Mouse (Mus musculus) heart, embryonic 14.5 days (tissue): ENCODE data around the gene Tgoln1. TPM values are rescaled to one million over a fixed set of nuclear protein-coding genes. Genes with fewer than 3 reads are reported as not detected.

Experiments
- ATAC-seq: fragments of 200-750 bp; cut with Nextera tagmentation; 2 replicates; pipeline ENCODE4 v1.8.0; 2017; ENCODE audit warnings: low read depth, moderate TSS enrichment; ENCODE audit not compliant: insufficient number of reproducible peaks, insufficient read depth, low FRiP score
- H3K27ac ChIP-seq, 2 experiments: fragments of 200-500 bp in 1 of 2; fragments of 300-500 bp in 1 of 2; sonication (generic) in 1 of 2; replicated peaks in 1 of 2; 2 replicates each; pipeline ENCODE4 v1.5.1; 2012 to 2014; ENCODE audit warnings: low read depth in 2 of 2, low read length in 2 of 2, control low read depth in 1 of 2, mild to moderate bottlenecking in 1 of 2, mixed read lengths in 1 of 2; ENCODE audit not compliant: control insufficient read depth in 1 of 2, insufficient read depth in 1 of 2
- H3K27me3 ChIP-seq: fragments of 300-500 bp; sonication (generic); 2 replicates; pipeline ENCODE4 v1.6.1; 2014; ENCODE audit warnings: mild to moderate bottlenecking, low read length, control low read depth; ENCODE audit not compliant: control insufficient read depth, insufficient read depth
- H3K36me3 ChIP-seq: fragments of 300-500 bp; sonication (generic); 2 replicates; pipeline ENCODE4 v1.6.1; 2014; ENCODE audit warnings: mild to moderate bottlenecking, control low read depth, low read length, mixed read lengths; ENCODE audit not compliant: control insufficient read depth, insufficient read depth
- H3K4me1 ChIP-seq, 2 experiments: fragments of 200-500 bp in 1 of 2; fragments of 300-500 bp in 1 of 2; sonication (generic) in 1 of 2; 2 replicates each; pipeline ENCODE4 v1.6.1; 2012 to 2014; ENCODE audit warnings: low read length in 2 of 2, control low read depth in 1 of 2, mixed read lengths in 1 of 2; ENCODE audit not compliant: control insufficient read depth in 2 of 2, insufficient read depth in 2 of 2
- H3K4me2 ChIP-seq: fragments of 300-500 bp; sonication (generic); 2 replicates; pipeline ENCODE4 v1.6.1; 2014; ENCODE audit warnings: mild to moderate bottlenecking, low read length
- H3K4me3 ChIP-seq, 2 experiments: fragments of 200-500 bp in 1 of 2; fragments of 300-500 bp in 1 of 2; sonication (generic) in 1 of 2; 2 replicates each; pipeline ENCODE4 v1.5.1; 2012 to 2014; ENCODE audit warnings: low read length in 2 of 2, mild to moderate bottlenecking in 2 of 2, control low read depth in 1 of 2, low read depth in 1 of 2, moderate library complexity in 1 of 2; ENCODE audit not compliant: control insufficient read depth in 1 of 2, insufficient read depth in 1 of 2
- H3K9ac ChIP-seq: fragments of 300-500 bp; sonication (generic); 2 replicates; pipeline ENCODE4 v1.6.1; 2014; ENCODE audit warnings: mild to moderate bottlenecking, low read length
- H3K9me3 ChIP-seq: fragments of 300-500 bp; sonication (generic); 2 replicates; pipeline ENCODE4 v1.6.1; 2016; ENCODE audit warnings: low read length, control low read depth; ENCODE audit not compliant: control insufficient read depth
- WGBS: fragments of 180-500 bp; shearing (Covaris S2); extraction: QIAGEN DNeasy Blood & Tissue Kit; methylation state at CpG from one replicate; pipeline ENCODE4 v1.1.7; 2014; 5-methylcytosine and 5-hydroxymethylcytosine counted together
- polyA plus RNA-seq: library from polyadenylated mRNA; unstranded; fragments of >200 nt; fragmentation: Nextera tagmentation; extraction: Ambion mirVana; gene quantifications from 2 replicates; pipeline ENCODE4 v1.2.1, GENCODE M21; 2014

Tgoln1 gene
- polyA plus RNA-seq, 1 experiment from 2014 or later = 27.9 TPM

DNA sequence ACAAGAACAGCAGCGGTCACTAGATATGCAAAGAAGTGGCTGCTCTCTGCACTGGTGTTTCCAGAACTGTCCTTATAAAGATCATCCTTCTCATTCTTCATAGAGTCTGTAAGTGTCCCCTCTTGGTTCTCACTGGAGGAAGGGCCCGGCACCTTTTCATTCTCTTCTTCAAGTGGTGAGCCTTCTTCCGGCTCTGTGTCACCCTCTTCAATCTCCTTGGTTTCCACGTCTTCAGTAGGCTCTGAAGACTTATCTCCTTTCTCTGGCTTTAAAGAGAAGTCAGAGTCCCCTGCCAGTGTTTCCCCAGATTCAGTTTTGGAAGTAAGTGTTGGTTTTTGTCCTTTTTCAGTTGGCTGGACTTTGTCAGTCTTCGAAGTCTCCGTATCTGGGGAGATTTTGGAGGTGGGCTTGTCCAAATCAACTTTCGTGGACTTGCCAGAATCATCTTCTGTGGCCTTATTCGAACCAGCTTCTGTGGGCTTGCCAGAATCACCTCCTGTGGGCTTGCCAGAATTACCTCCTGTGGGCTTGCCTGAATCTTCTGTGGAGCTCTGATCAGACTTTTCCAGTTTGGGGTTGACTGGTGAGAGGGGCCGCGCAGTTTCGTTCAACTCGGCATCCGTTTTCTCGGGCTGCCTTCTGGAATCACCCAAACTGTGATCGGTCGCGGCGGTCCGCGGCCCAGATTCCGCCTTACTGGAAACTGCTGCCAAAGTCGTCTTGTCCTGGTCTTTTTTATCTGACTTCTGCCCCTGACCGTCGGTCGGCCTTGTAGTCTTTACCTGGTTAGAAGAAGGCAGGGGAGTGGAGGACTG, 1.0 kb downstream of the Tgoln1 start:
- peak overlapping the region; percentile 75 to 85 for H3K4me3 ChIP-seq
- H3K4me1 ChIP-seq = peaks cover 7 to 25% of the 10 kb centered on the region in 2 experiments
- 19% methylated on average over 25 of the region's 25 CpGs for WGBS
- no peaks in the 10 kb centered on the region for H3K27me3 ChIP-seq
- H3K4me2 ChIP-seq = peak overlapping the region; percentile 89
- H3K9me3 ChIP-seq = no peaks in the 10 kb centered on the region
- no peak for ATAC-seq
- H3K27ac ChIP-seq = peak overlapping the region in 1 of 2 experiments; percentile 88; a peak in 1 of 4 replicates
- peak overlapping the region; percentile 85 for H3K9ac ChIP-seq
- peaks cover 35% of the 10 kb centered on the region for H3K36me3 ChIP-seq

DNA sequence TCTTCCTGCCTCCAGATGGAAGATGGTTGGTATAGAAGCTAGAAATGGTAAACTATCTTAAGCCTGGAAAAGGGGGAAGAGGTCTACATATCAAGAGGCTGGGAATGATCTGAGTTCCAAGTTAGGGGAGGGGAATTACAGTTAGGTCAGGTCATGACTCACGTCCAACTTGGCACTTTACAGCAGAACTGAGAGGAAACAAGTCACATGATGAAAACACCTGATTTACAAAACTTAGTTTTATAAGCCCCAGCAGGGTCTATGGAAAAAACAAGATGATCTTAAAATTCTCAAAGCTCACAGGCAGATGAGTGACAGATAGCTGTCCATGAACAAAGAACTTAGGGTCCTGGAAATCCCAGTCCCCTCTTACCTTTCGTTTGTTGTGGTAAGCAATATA, 1.6 kb downstream of the Tgoln1 start:
- Histone ChIP-seq H3K27me3 (no peaks in the 10 kb centered on the region), H3K27ac (no peak overlapping the region), H3K4me3 (peak overlapping the region; percentile 75 to 85; a peak in 3 of 4 replicates), H3K4me1 (peaks cover 7 to 28% of the 10 kb centered on the region in 2 experiments), H3K9ac (peak overlapping the region; percentile 85), H3K4me2 (peak overlapping the region; percentile 89), H3K36me3 (peaks cover 41% of the 10 kb centered on the region), H3K9me3 (no peaks in the 10 kb centered on the region)
- 53% methylated on average over 2 of the region's 2 CpGs for WGBS
- no peak for ATAC-seq

DNA sequence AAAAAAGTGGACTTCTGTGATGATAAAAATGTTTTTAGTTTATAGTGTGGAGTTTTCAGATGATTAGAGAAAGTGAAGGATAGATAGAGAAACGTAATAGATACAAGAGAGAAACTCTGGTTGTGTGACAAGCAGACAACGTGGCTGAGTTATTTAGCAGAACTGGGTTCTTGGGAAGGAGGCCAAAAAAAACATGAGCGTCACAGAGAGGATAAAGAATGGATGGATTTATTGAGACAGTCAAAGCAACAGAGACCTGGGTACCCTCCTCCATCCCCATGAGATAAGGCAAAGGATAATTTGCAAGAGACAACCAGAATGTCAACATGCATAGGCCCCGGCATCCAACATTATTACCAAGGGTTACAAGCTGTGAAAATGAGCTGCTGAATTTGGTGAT, 6.5 kb downstream of the Tgoln1 start:
- 0 out of 2 replicates have a peak overlapping the region, but pooled peaks have one; percentile 8 for H3K9ac ChIP-seq
- no peak overlapping the region for H3K4me3 ChIP-seq
- no peaks in the 10 kb centered on the region for H3K9me3 ChIP-seq
- H3K4me1 ChIP-seq = peaks cover 0 to 17% of the 10 kb centered on the region in 2 experiments; a peak in 3 of 4 replicates
- H3K27ac ChIP-seq = no peak overlapping the region
- 55% methylated on average over 4 of the region's 4 CpGs for WGBS
- H3K36me3 ChIP-seq = peaks cover 87% of the 10 kb centered on the region
- no peaks in the 10 kb centered on the region for H3K27me3 ChIP-seq
- no peak overlapping the region for H3K4me2 ChIP-seq
- no peak for ATAC-seq

DNA sequence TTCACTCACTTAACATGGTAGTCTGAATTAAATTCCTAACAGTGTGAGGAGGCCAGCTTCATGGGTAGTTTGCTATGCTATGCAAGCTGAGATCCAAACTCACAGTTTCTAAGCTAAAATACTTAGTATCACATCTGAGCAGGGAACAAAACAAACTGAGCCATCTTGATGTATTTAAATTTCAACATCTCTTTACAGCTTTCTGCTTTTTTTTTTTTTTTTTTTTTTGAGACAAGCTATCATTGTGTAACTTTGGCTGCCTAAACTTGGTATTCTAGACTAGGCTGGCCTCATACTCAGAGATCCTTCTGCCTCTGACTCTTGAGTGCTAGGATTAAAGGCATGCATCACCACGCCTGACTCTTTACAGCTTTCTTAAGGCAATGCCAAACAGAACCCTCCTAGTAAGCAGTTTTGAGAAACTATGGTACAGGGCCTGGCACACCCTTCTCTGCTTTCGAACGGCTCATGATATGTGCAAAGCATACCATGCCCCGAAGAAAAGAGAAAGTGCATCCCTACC, 8.1 kb downstream of the Tgoln1 start:
- peaks cover 96% of the 10 kb centered on the region for H3K36me3 ChIP-seq
- no peak overlapping the region for H3K9ac ChIP-seq

DNA sequence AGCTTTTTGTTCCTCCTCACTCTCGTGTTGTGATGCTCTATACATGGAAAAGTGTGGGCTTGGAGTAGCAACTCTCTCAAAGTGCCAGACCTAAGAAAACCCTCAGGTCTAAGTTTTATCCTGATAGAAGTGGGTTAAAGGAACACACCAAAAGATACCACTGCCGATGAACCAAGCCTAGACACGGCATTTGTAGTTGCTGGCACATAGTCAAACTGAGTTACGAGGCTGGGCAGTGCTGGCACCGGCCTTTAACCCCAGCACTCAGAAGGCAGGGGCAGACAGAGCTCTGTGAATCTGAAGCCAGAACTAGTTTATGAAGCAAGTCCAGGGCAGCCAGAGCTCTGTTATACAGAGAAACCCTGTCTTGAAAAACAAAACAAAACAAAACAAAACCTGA, 9.1 kb downstream of the Tgoln1 start:
- Histone ChIP-seq H3K4me2 (no peak overlapping the region), H3K9ac (no peak overlapping the region), H3K27me3 (no peaks in the 10 kb centered on the region), H3K36me3 (peaks cover 95% of the 10 kb centered on the region), H3K4me1 (0 out of 4 replicates have a peak, but pooled peaks cover 0 to 3% of the 10 kb centered on the region in 2 experiments), H3K9me3 (no peaks in the 10 kb centered on the region), H3K4me3 (no peak overlapping the region), H3K27ac (no peak overlapping the region)
- WGBS = 76% methylated on average over 5 of the region's 5 CpGs
- ATAC-seq = no peak

More for the DNA sequence above, 8.1 kb downstream of the Tgoln1 start:
- Histone ChIP-seq H3K27ac (no peak overlapping the region), H3K4me3 (no peak overlapping the region), H3K27me3 (no peaks in the 10 kb centered on the region), H3K9me3 (no peaks in the 10 kb centered on the region), H3K4me1 (0 out of 4 replicates have a peak, but pooled peaks cover 0 to 3% of the 10 kb centered on the region in 2 experiments), H3K4me2 (no peak overlapping the region)
- ATAC-seq = no peak
- 86% methylated on average over 4 of the region's 4 CpGs for WGBS

DNA sequence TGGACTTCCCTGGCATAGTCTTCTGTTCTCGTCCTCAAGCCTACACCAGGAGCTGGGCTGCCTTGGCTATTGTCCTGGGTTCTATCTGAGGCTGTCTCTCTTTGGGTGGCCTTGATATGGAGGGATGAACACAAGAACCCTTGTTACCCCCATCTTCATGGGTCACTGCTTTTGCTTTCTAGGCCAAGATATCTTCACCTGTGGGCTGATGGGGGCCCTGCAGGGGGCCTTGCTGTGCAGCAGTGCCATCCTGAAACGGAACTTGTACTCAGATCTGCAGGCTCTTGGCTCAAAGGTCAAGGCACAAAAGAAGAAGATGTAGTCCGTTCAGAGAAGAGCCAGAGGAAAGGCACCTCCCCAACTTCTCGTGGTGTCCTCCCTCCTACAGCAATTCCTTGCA, 9.7 kb downstream of the Tgoln1 start:
- WGBS = 81% methylated on average over 4 of the region's 4 CpGs
- H3K4me1 ChIP-seq = 0 out of 4 replicates have a peak, but pooled peaks cover 0 to 3% of the 10 kb centered on the region in 2 experiments
- H3K27me3 ChIP-seq = no peaks in the 10 kb centered on the region
- no peak overlapping the region for H3K4me2 ChIP-seq
- peaks cover 93% of the 10 kb centered on the region for H3K36me3 ChIP-seq
- no peak overlapping the region for H3K27ac ChIP-seq
- no peak overlapping the region for H3K9ac ChIP-seq
- no peak for ATAC-seq
- no peak overlapping the region for H3K4me3 ChIP-seq
- H3K9me3 ChIP-seq = no peaks in the 10 kb centered on the region

DNA sequence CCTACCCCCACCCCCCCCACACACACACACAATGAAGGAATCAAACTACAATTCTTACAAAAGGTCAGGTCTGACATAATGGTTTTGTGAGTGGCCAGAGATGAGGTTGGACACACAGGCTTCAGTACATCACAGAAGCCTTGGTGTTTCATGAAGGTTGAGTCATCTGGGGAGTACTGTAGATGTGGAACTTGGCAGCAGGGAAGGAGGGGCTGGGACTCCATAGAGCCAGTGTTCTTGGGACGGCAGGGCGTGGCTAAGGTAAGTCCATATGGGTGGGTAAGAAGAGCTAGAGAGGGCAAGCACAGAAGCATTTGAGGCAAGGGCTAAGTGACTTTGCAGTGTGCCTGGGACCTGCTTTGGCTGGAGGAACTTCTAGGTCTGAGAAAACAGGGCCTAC, 12.7 kb downstream of the Tgoln1 start:
- Histone ChIP-seq H3K27ac (no peak overlapping the region), H3K4me2 (no peak overlapping the region), H3K27me3 (no peaks in the 10 kb centered on the region), H3K36me3 (peaks cover 63% of the 10 kb centered on the region), H3K9ac (no peak overlapping the region), H3K9me3 (no peaks in the 10 kb centered on the region), H3K4me3 (no peak overlapping the region), H3K4me1 (peaks cover 2 to 5% of the 10 kb centered on the region in 2 experiments; a peak in 3 of 4 replicates)
- 69% methylated on average over 2 of the region's 2 CpGs for WGBS
- ATAC-seq = no peak
